ENCODE assay signal across 26 mouse cellular contexts in genomic region chr1:174908232-174908631, GRCm38 (mm10). TPM values are rescaled to one million over a fixed set of nuclear protein-coding genes. Genes with fewer than 3 reads are reported as not detected.
A peak's percentile ranks its signal among the peaks of the same experiment; 100 is the strongest.
DNase-seq lines count a peak whose midpoint lies in the region; ATAC-seq and TF ChIP-seq lines count a peak whose summit lies in the region.
"Had no signal": no experiment of that assay in that cellular context is flagged by ENCODE, and none has a peak within 500 bp of the region (broad histone marks: within the 10 kb centered on the region; RNA-seq: fewer than 3 reads in every experiment).

No protein-coding gene starts in this region.

- H3K9me3 ChIP-seq in hindbrain, postnatal 0 days (ENCODE audit: low read length): no peaks in the 10 kb centered on the region
- H3K9me3 ChIP-seq in hindbrain, embryonic 16.5 days (ENCODE audit: control insufficient read depth, low read length): no peaks in the 10 kb centered on the region
- no peaks in the 10 kb centered on the region for H3K9me3 ChIP-seq in liver, postnatal 0 days (ENCODE audit: low read length)
- H3K9me3 ChIP-seq in liver, embryonic 11.5 days (ENCODE audit: control insufficient read depth, low read length): no peaks in the 10 kb centered on the region
- no peaks in the 10 kb centered on the region for H3K9me3 ChIP-seq in lung, embryonic 14.5 days (ENCODE audit: low read depth, low read length)
- H3K9me3 ChIP-seq: forebrain, embryonic 10.5 days; forebrain, embryonic 13.5 days; heart, embryonic 10.5 days; heart, embryonic 13.5 days had no signal

- 0 out of 2 replicates have a peak, but pooled peaks have one; percentile 5 for ATAC-seq in hindbrain, postnatal 0 days
- ATAC-seq in hindbrain, embryonic 16.5 days: no peak
- ATAC-seq in liver, postnatal 0 days: peak; percentile 42
- no peak for ATAC-seq in liver, embryonic 11.5 days (replicated peaks; ENCODE audit: low FRiP score)
- ATAC-seq in lung, embryonic 14.5 days (ENCODE audit: insufficient read depth): peak; percentile 39; the same call in 1 of the 2 replicates
- ATAC-seq: activated CD4-positive, CD25-positive, alpha-beta regulatory T cell, adult 4 months; forebrain, embryonic 13.5 days; forebrain, embryonic 16.5 days had no signal

- H3K4me1 ChIP-seq in hindbrain, postnatal 0 days (ENCODE audit: insufficient read depth, low read length): no peaks in the 10 kb centered on the region
- no peaks in the 10 kb centered on the region for H3K4me1 ChIP-seq in hindbrain, embryonic 16.5 days (ENCODE audit: control insufficient read depth, insufficient read depth, low read depth, low read length)
- H3K4me1 ChIP-seq in liver, postnatal 0 days (ENCODE audit: insufficient read depth): no peaks in the 10 kb centered on the region
- H3K4me1 ChIP-seq in liver, embryonic 11.5 days (replicated peaks; ENCODE audit: control insufficient read depth, insufficient read depth, low read length): no peaks in the 10 kb centered on the region
- no peaks in the 10 kb centered on the region for H3K4me1 ChIP-seq in lung, embryonic 14.5 days (ENCODE audit: insufficient read depth)
- H3K4me1 ChIP-seq: forebrain, embryonic 10.5 days; forebrain, embryonic 13.5 days; heart, embryonic 10.5 days; heart, embryonic 13.5 days had no signal

- H3K9ac ChIP-seq in hindbrain, postnatal 0 days (replicated peaks; ENCODE audit: low read length): no peak overlapping the region
- H3K9ac ChIP-seq in hindbrain, embryonic 16.5 days (ENCODE audit: low read depth, low read length): no peak overlapping the region
- H3K9ac ChIP-seq in liver, postnatal 0 days (replicated peaks): no peak overlapping the region
- no peak overlapping the region for H3K9ac ChIP-seq in liver, embryonic 11.5 days (ENCODE audit: low read depth, low read length)
- H3K9ac ChIP-seq in lung, embryonic 14.5 days: no peak overlapping the region
- H3K9ac ChIP-seq: forebrain, embryonic 13.5 days; heart, embryonic 13.5 days had no signal

- H3K4me2 ChIP-seq in hindbrain, postnatal 0 days (ENCODE audit: low read depth, low read length): no peak overlapping the region
- no peak overlapping the region for H3K4me2 ChIP-seq in hindbrain, embryonic 16.5 days (ENCODE audit: low read length)
- H3K4me2 ChIP-seq in liver, postnatal 0 days (ENCODE audit: low read depth, low read length): no peak overlapping the region
- no peak overlapping the region for H3K4me2 ChIP-seq in liver, embryonic 11.5 days
- no peak overlapping the region for H3K4me2 ChIP-seq in lung, embryonic 14.5 days
- H3K4me2 ChIP-seq: forebrain, embryonic 13.5 days; heart, embryonic 13.5 days had no signal

- TF ChIP-seq CTCF in hindbrain, postnatal 0 days (IDR thresholded peaks at IDR 0.05; ENCODE audit: low read depth): no peak
- TF ChIP-seq CTCF in liver, postnatal 0 days (IDR thresholded peaks at IDR 0.05; ENCODE audit: low read depth): no peak
- no peak for TF ChIP-seq CTCF in lung, embryonic 14.5 days (IDR thresholded peaks at IDR 0.05; ENCODE audit: low read depth)

- DNase-seq in hindbrain, postnatal 0 days (ENCODE audit: low spot score): no peak
- no peak for DNase-seq in liver, postnatal 0 days
- DNase-seq in liver, embryonic 11.5 days (ENCODE audit: low spot score): no peak
- DNase-seq in lung, embryonic 14.5 days: no peak
- DNase-seq in lung, postnatal 4 days: no peak
- DNase-seq in lung, postnatal 36 days: peak; percentile 32
- DNase-seq in left cerebral cortex, adult 18-20 months (ENCODE audit: low spot score in 2 of 2): no peak
- DNase-seq: adrenal gland, adult 8-10 months; adrenal gland, postnatal 25 days; cerebellum, adult 11-12 months; cerebellum, adult 8-10 months; cerebellum, postnatal 10 days; cerebellum, postnatal 36 days; gastrocnemius, postnatal 10 days; gastrocnemius, postnatal 36 days; heart, adult 2 months; heart, postnatal 14 days; heart, postnatal 4 days had no signal

- H3K27ac ChIP-seq in hindbrain, postnatal 0 days: no peak overlapping the region
- no peak overlapping the region for H3K27ac ChIP-seq in hindbrain, embryonic 16.5 days (ENCODE audit: low read depth, low read length)
- peak overlapping the region; percentile 86 for H3K27ac ChIP-seq in liver, postnatal 0 days (ENCODE audit: low read depth)
- no peak overlapping the region for H3K27ac ChIP-seq in liver, embryonic 11.5 days (ENCODE audit: low read depth, low read length)
- no peak overlapping the region for H3K27ac ChIP-seq in lung, embryonic 14.5 days (ENCODE audit: low read depth)
- H3K27ac ChIP-seq: forebrain, embryonic 10.5 days; forebrain, embryonic 13.5 days; heart, adult 2 months; heart, embryonic 10.5 days; heart, embryonic 13.5 days had no signal

- no peak for TF ChIP-seq EP300 in liver, postnatal 0 days (IDR thresholded peaks at IDR 0.05; ENCODE audit: low read depth)

- WGBS in hindbrain, postnatal 0 days: 84% methylated on average over 5 of the region's 5 CpGs
- 94% methylated on average over 5 of the region's 5 CpGs for WGBS in hindbrain, embryonic 16.5 days
- whole genome bisulfite sequencing in liver, postnatal 0 days (ENCODE audit: insufficient replicate concordance): 64% methylated on average over 5 of the region's 5 CpGs
- WGBS in liver, embryonic 11.5 days: 81% methylated on average over 5 of the region's 5 CpGs
- 75% methylated on average over 5 of the region's 5 CpGs for WGBS in lung, embryonic 14.5 days

- no peak overlapping the region for H3K4me3 ChIP-seq in hindbrain, postnatal 0 days (ENCODE audit: low read length)
- H3K4me3 ChIP-seq in hindbrain, embryonic 16.5 days (ENCODE audit: low read length): no peak overlapping the region
- H3K4me3 ChIP-seq in liver, postnatal 0 days (ENCODE audit: low read depth, low read length): no peak overlapping the region
- H3K4me3 ChIP-seq in liver, embryonic 11.5 days (ENCODE audit: low read depth, low read length): no peak overlapping the region
- H3K4me3 ChIP-seq in lung, embryonic 14.5 days (ENCODE audit: low read depth, low read length): no peak overlapping the region
- H3K4me3 ChIP-seq: forebrain, embryonic 10.5 days; forebrain, embryonic 13.5 days; heart, adult 2 months; heart, embryonic 10.5 days; heart, embryonic 13.5 days had no signal

- no peaks in the 10 kb centered on the region for H3K27me3 ChIP-seq in hindbrain, postnatal 0 days (ENCODE audit: insufficient read depth, low read length)
- H3K27me3 ChIP-seq in hindbrain, embryonic 16.5 days (replicated peaks; ENCODE audit: control insufficient read depth, insufficient read depth, low read length): no peaks in the 10 kb centered on the region
- H3K27me3 ChIP-seq in liver, postnatal 0 days (ENCODE audit: insufficient read depth, low read length): no peaks in the 10 kb centered on the region
- H3K27me3 ChIP-seq in liver, embryonic 11.5 days (replicated peaks; ENCODE audit: control insufficient read depth, insufficient read depth, low read length): no peaks in the 10 kb centered on the region
- no peaks in the 10 kb centered on the region for H3K27me3 ChIP-seq in lung, embryonic 14.5 days (ENCODE audit: insufficient read depth, low read length)
- H3K27me3 ChIP-seq: forebrain, embryonic 13.5 days; heart, embryonic 13.5 days had no signal

- no peaks in the 10 kb centered on the region for H3K36me3 ChIP-seq in hindbrain, postnatal 0 days (ENCODE audit: insufficient read depth, low read length)
- no peaks in the 10 kb centered on the region for H3K36me3 ChIP-seq in hindbrain, embryonic 16.5 days (ENCODE audit: control insufficient read depth, insufficient read depth, low read length)
- H3K36me3 ChIP-seq in liver, postnatal 0 days (replicated peaks; ENCODE audit: insufficient read depth, low read length): no peaks in the 10 kb centered on the region
- H3K36me3 ChIP-seq in liver, embryonic 11.5 days (ENCODE audit: control insufficient read depth, insufficient read depth, low read length): no peaks in the 10 kb centered on the region
- H3K36me3 ChIP-seq in lung, embryonic 14.5 days (ENCODE audit: insufficient read depth): no peaks in the 10 kb centered on the region
- H3K36me3 ChIP-seq: forebrain, embryonic 10.5 days; heart, embryonic 10.5 days; heart, embryonic 13.5 days had no signal

RNA-seq across cellular contexts. Expression of gene Grem2, which starts 13.4 kb away (rescaled TPM):
- total RNA-seq in hindbrain, postnatal 0 days (2014; rRNA removed): 19.7 and 19.8 TPM in 2 replicates
- 3.2 and 3.7 TPM in 2 replicates for polyA plus RNA-seq in hindbrain, postnatal 0 days (2015; fragmentation: Nextera tagmentation; extraction: Ambion mirVana)
- polyA plus RNA-seq in hindbrain, embryonic 16.5 days (2015; fragmentation: Nextera tagmentation; extraction: Ambion mirVana): 2.6 and 3.4 TPM in 2 replicates
- 0.81 and 1.2 TPM in 2 replicates for polyA plus RNA-seq in liver, postnatal 0 days (2015; fragmentation: Nextera tagmentation; extraction: Ambion mirVana)
- polyA plus RNA-seq in liver, embryonic 11.5 days (2014; fragmentation: Nextera tagmentation; extraction: Ambion mirVana): 0.33 and 0.45 TPM in 2 replicates
- 1.6 TPM in 2 replicates for polyA plus RNA-seq in lung, embryonic 14.5 days (2014; fragmentation: Nextera tagmentation; extraction: Ambion mirVana)
- 10 to 100 TPM; 22.4 to 26.3 TPM for total RNA-seq in left cerebral cortex, adult 18-20 months (2021)
- total RNA-seq: granulocyte monocyte progenitor cell, adult 5-6 weeks had no signal
- polyA plus RNA-seq: activated CD4-positive, CD25-positive, alpha-beta regulatory T cell, adult 4 months had no signal

Comparison
In these comparisons a context has a peak if more than half of its experiments do, and no peak if none do; other contexts are left out.
1. ATAC-seq: peak in hindbrain, postnatal 0 days (single experiment), liver, postnatal 0 days (single experiment) and lung, embryonic 14.5 days (single experiment); none in hindbrain, embryonic 16.5 days (single experiment) and liver, embryonic 11.5 days (single experiment).